Mouse (Mus musculus): ENCODE measurements around the gene Nsdhl. TPM values are rescaled to one million over a fixed set of nuclear protein-coding genes. Genes with fewer than 3 reads are reported as not detected.

Nsdhl gene
- polyA plus RNA-seq, 2 experiments = 23.9 to 26.7 TPM

DNA sequence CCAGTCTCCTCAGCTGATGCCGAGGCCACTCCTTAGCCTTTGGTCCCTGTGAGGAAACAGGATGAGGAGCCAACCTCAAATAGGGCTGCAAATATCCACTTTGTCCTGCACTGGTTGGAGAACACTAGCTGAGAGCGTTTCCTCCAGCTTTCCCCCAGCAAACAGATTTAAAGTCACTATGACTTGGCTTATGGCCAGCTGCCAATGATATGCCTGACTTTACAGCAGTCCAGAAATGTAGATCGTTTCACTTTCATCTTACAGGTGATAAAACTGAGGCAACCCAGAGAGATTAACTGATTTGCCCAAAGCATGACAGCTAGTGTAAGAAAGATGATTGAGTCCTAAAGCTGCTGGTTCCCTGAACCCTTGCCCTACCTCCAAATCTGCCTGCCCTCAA, 77.2 kb downstream of the Nsdhl start:
- H3K4me1 ChIP-seq (ENCODE audit: control insufficient read depth, insufficient read depth, low read length) = no peaks in the 10 kb centered on the region
- H3K9ac ChIP-seq (ENCODE audit: low read depth, low read length, severe bottlenecking) = no peak overlapping the region
- WGBS = 67% methylated on average over 3 of the region's 3 CpGs
- no peaks in the 10 kb centered on the region for H3K27me3 ChIP-seq (ENCODE audit: control insufficient read depth, insufficient read depth, low read length)
- no peak for ATAC-seq (ENCODE audit: low FRiP score, low read depth)
- H3K27ac ChIP-seq (replicated peaks; ENCODE audit: low read depth, low read length) = no peak overlapping the region
- H3K36me3 ChIP-seq (ENCODE audit: control insufficient read depth, insufficient read depth, low read length) = no peaks in the 10 kb centered on the region
- H3K4me3 ChIP-seq (replicated peaks; ENCODE audit: low read length) = no peak overlapping the region
- no peaks in the 10 kb centered on the region for H3K9me3 ChIP-seq (ENCODE audit: control insufficient read depth, low read length)
- DNase-seq (ENCODE audit: low spot score) = no peak
- no peak for TF ChIP-seq POLR2A (IDR thresholded peaks at IDR 0.05; ENCODE audit: borderline replicate concordance, extremely low read depth, insufficient read depth, insufficient read length)
- H3K4me2 ChIP-seq (replicated peaks; ENCODE audit: low read depth, low read length, severe bottlenecking) = no peak overlapping the region

DNA sequence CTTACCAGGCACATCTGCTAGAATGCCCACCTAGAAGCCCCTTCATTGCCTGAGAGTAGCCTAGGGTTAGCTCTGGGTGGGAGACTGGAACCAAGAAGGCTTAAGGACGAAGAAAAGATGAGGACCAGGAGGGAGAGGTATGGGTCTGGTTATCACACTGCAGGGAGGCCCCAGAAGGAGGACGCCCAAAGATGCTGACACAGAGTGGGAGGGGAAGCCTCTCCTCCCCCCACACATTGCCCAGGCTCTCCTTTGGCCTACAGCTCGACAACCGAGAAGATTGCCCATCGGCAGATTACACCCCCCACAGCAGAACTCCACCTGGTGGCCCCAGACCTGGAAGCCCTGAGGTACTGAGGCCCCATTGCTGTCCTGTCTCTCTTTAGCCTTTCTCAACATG, 84.8 kb downstream of the Nsdhl start:
- no peak for DNase-seq (ENCODE audit: low spot score)
- Histone ChIP-seq H3K4me3 (replicated peaks; ENCODE audit: low read length) (no peak overlapping the region), H3K9ac (ENCODE audit: low read depth, low read length, severe bottlenecking) (no peak overlapping the region), H3K27ac (replicated peaks; ENCODE audit: low read depth, low read length) (no peak overlapping the region), H3K36me3 (ENCODE audit: control insufficient read depth, insufficient read depth, low read length) (no peaks in the 10 kb centered on the region), H3K4me1 (ENCODE audit: control insufficient read depth, insufficient read depth, low read length) (no peaks in the 10 kb centered on the region), H3K9me3 (ENCODE audit: control insufficient read depth, low read length) (no peaks in the 10 kb centered on the region), H3K4me2 (replicated peaks; ENCODE audit: low read depth, low read length, severe bottlenecking) (no peak overlapping the region), H3K27me3 (ENCODE audit: control insufficient read depth, insufficient read depth, low read length) (no peaks in the 10 kb centered on the region)
- no peak for TF ChIP-seq POLR2A (IDR thresholded peaks at IDR 0.05; ENCODE audit: borderline replicate concordance, extremely low read depth, insufficient read depth, insufficient read length)
- 79% methylated on average over 3 of the region's 5 CpGs for WGBS
- no peak for ATAC-seq (ENCODE audit: low FRiP score, low read depth)

- H3K27me3 ChIP-seq (ENCODE audit: control insufficient read depth, insufficient read depth, low read length) = no peaks in the 10 kb centered on the region
- no peak overlapping the region for H3K4me3 ChIP-seq (replicated peaks; ENCODE audit: low read length)
- 75% methylated on average over 4 of the region's 4 CpGs for WGBS
- ATAC-seq (ENCODE audit: low FRiP score, low read depth) (no peak), DNase-seq (ENCODE audit: low spot score) (no peak)
- no peak overlapping the region for H3K9ac ChIP-seq (ENCODE audit: low read depth, low read length, severe bottlenecking)
- H3K27ac ChIP-seq (replicated peaks; ENCODE audit: low read depth, low read length) = no peak overlapping the region
- H3K4me2 ChIP-seq (replicated peaks; ENCODE audit: low read depth, low read length, severe bottlenecking) = no peak overlapping the region
- H3K9me3 ChIP-seq (ENCODE audit: control insufficient read depth, low read length) = no peaks in the 10 kb centered on the region
- no peaks in the 10 kb centered on the region for H3K36me3 ChIP-seq (ENCODE audit: control insufficient read depth, insufficient read depth, low read length)
- H3K4me1 ChIP-seq (ENCODE audit: control insufficient read depth, insufficient read depth, low read length) = no peaks in the 10 kb centered on the region
- no peak for TF ChIP-seq POLR2A (IDR thresholded peaks at IDR 0.05; ENCODE audit: borderline replicate concordance, extremely low read depth, insufficient read depth, insufficient read length)
These were observed 87.3 kb downstream of the Nsdhl start for GRCm38 (mm10) chrX:73005678-73006077.

GRCm38 (mm10) chrX:73007597-73008479, 89.5 kb downstream of the Nsdhl start:
- H3K4me3 ChIP-seq (replicated peaks; ENCODE audit: low read length) = peak overlapping the region; percentile 34
- H3K9ac ChIP-seq (ENCODE audit: low read depth, low read length, severe bottlenecking) = peak overlapping the region; percentile 36; the same call in 1 of the 2 replicates
- H3K36me3 ChIP-seq (ENCODE audit: control insufficient read depth, insufficient read depth, low read length) = no peaks in the 10 kb centered on the region
- ATAC-seq (ENCODE audit: low FRiP score, low read depth) = peak; percentile 98
- 19% methylated on average over 23 of the region's 27 CpGs for WGBS
- H3K9me3 ChIP-seq (ENCODE audit: control insufficient read depth, low read length) = no peaks in the 10 kb centered on the region
- no peaks in the 10 kb centered on the region for H3K27me3 ChIP-seq (ENCODE audit: control insufficient read depth, insufficient read depth, low read length)
- no peaks in the 10 kb centered on the region for H3K4me1 ChIP-seq (ENCODE audit: control insufficient read depth, insufficient read depth, low read length)
- TF ChIP-seq POLR2A (IDR thresholded peaks at IDR 0.05; ENCODE audit: borderline replicate concordance, extremely low read depth, insufficient read depth, insufficient read length) = 0 out of 2 replicates have a peak, but pooled peaks have one; percentile 16
- peak; percentile 92 for DNase-seq (ENCODE audit: low spot score)
- peak overlapping the region; percentile 43; the same call in 1 of the 2 replicates for H3K27ac ChIP-seq (replicated peaks; ENCODE audit: low read depth, low read length)
- H3K4me2 ChIP-seq (replicated peaks; ENCODE audit: low read depth, low read length, severe bottlenecking) = peak overlapping the region; percentile 47

MicroRNA genes within 50 kb of the gene (microRNA counts, 519-probe panel; counts per million panel counts)
- 861 counts per million, percentile 4 among the panel's probes with 10 or more counts for microRNA mmu-miR-2137

Small RNA genes within 50 kb of the gene (microRNA-seq; reads per million reads assigned to microRNA genes)
- gene Mir2137 = 2.1 reads per million

Other genes starting within 250 kb of the Nsdhl start
- gene Gabrq, start 93.4 kb upstream of the Nsdhl start, polyA plus RNA-seq (2012; rRNA removed) = 0.18 and 0.20 TPM in 2 replicates
- gene Gabrq, start 93.4 kb upstream of the Nsdhl start, polyA plus RNA-seq (2014; fragmentation: Nextera tagmentation; extraction: Ambion mirVana) = 0.19 and 0.28 TPM in 2 replicates
- gene Cetn2, start 146 bp upstream of the Nsdhl start, polyA plus RNA-seq (2012; rRNA removed) = 22.7 and 30.6 TPM in 2 replicates
- gene Cetn2, start 146 bp upstream of the Nsdhl start, polyA plus RNA-seq (2014; fragmentation: Nextera tagmentation; extraction: Ambion mirVana) = 72.0 and 72.7 TPM in 2 replicates
- 41.8 and 44.8 TPM in 2 replicates for gene Zfp185, start 68.8 kb downstream of the Nsdhl start, polyA plus RNA-seq (2012; rRNA removed)
- gene Zfp185, start 68.8 kb downstream of the Nsdhl start, polyA plus RNA-seq (2014; fragmentation: Nextera tagmentation; extraction: Ambion mirVana) = 52.6 and 56.6 TPM in 2 replicates
- gene Pnma5, start 118.5 kb downstream of the Nsdhl start, polyA plus RNA-seq (2012; rRNA removed) = 0.06 TPM in 1 of 2 replicates, not detected in the other
- gene Pnma5, start 118.5 kb downstream of the Nsdhl start, polyA plus RNA-seq (2014; fragmentation: Nextera tagmentation; extraction: Ambion mirVana) = 0.11 and 0.23 TPM in 2 replicates
- gene Pnma3, start 146.2 kb downstream of the Nsdhl start, polyA plus RNA-seq (2012; rRNA removed) = 0.90 and 1.1 TPM in 2 replicates
- 0.10 and 0.17 TPM in 2 replicates for gene Pnma3, start 146.2 kb downstream of the Nsdhl start, polyA plus RNA-seq (2014; fragmentation: Nextera tagmentation; extraction: Ambion mirVana)
- 0.13 and 1.3 TPM in 2 replicates for gene Xlr4a, start 163.9 kb downstream of the Nsdhl start, polyA plus RNA-seq (2012; rRNA removed)
- 1.1 TPM in 1 of 2 replicates, not detected in the other for gene Xlr4a, start 163.9 kb downstream of the Nsdhl start, polyA plus RNA-seq (2014; fragmentation: Nextera tagmentation; extraction: Ambion mirVana)
- gene Xlr3a, start 178.5 kb downstream of the Nsdhl start, polyA plus RNA-seq (2012; rRNA removed) = 0.87 and 3.8 TPM in 2 replicates
- 1.4 and 1.6 TPM in 2 replicates for gene Xlr3a, start 178.5 kb downstream of the Nsdhl start, polyA plus RNA-seq (2014; fragmentation: Nextera tagmentation; extraction: Ambion mirVana)
- 0.06 and 0.10 TPM in 2 replicates for gene Gm14685, start 198.5 kb downstream of the Nsdhl start, polyA plus RNA-seq (2012; rRNA removed)
- gene Gm14685, start 198.5 kb downstream of the Nsdhl start, polyA plus RNA-seq (2014; fragmentation: Nextera tagmentation; extraction: Ambion mirVana) = 0.18 TPM in 1 of 2 replicates, not detected in the other
- gene Xlr5b, start 230.2 kb downstream of the Nsdhl start, polyA plus RNA-seq (2012; rRNA removed) = not detected in 2 replicates
- gene Xlr5b, start 230.2 kb downstream of the Nsdhl start, polyA plus RNA-seq (2014; fragmentation: Nextera tagmentation; extraction: Ambion mirVana) = not detected in 2 replicates
- 0.05 and 0.16 TPM in 2 replicates for gene DXBay18, start 230.9 kb downstream of the Nsdhl start, polyA plus RNA-seq (2012; rRNA removed)
- gene DXBay18, start 230.9 kb downstream of the Nsdhl start, polyA plus RNA-seq (2014; fragmentation: Nextera tagmentation; extraction: Ambion mirVana) = 0.22 TPM in 1 of 2 replicates, not detected in the other

Measured in limb, embryonic 14.5 days (tissue).